Mouse (Mus musculus) CH12.LX (cell line): ENCODE data around the gene Chst15. TPM values are rescaled to one million over a fixed set of nuclear protein-coding genes. Genes with fewer than 3 reads are reported as not detected.

Experiments used
- DNase-seq: peaks from one replicate; pipeline ENCODE4 v3.0.0-alpha.2; 2013; ENCODE audit errors: extremely low read depth
- H3K27ac ChIP-seq: 2 replicates; pipeline ENCODE4 v1.5.1; 2012; ENCODE audit warnings: low read depth, mild to moderate bottlenecking, control low read depth, moderate library complexity; ENCODE audit not compliant: insufficient read depth
- H3K27me3 ChIP-seq: replicated peaks from 2 replicates; pipeline ENCODE3; 2012; ENCODE audit warnings: inconsistent platforms
- H3K36me3 ChIP-seq, 2 experiments: replicated peaks in 1 of 2; 2 replicates each; pipeline versions ENCODE3 to v1.6.1; 2012; ENCODE audit warnings: inconsistent platforms in 1 of 2, low read length in 1 of 2, mild to moderate bottlenecking in 1 of 2, mixed read lengths in 1 of 2, moderate library complexity in 1 of 2; ENCODE audit not compliant: control insufficient read depth in 1 of 2, insufficient read depth in 1 of 2
- H3K4me1 ChIP-seq, 2 experiments: 2 replicates each; pipeline ENCODE4 v1.6.1; 2012; ENCODE audit warnings: inconsistent platforms in 1 of 2, moderate library complexity in 1 of 2; ENCODE audit not compliant: insufficient read depth in 2 of 2, control insufficient read depth in 1 of 2
- H3K4me2 ChIP-seq: 2 replicates; pipeline ENCODE4 v1.6.1; 2012; ENCODE audit warnings: low read depth, mild to moderate bottlenecking, control low read depth; ENCODE audit not compliant: poor library complexity, insufficient read depth, severe bottlenecking
- H3K4me3 ChIP-seq, 3 experiments: fragments of 150-350 bp in 1 of 3; sonication (generic) in 1 of 3; replicated peaks in 1 of 3; 2 replicates each; pipeline versions ENCODE3 to v1.5.1; 2011 to 2012; ENCODE audit warnings: low read depth in 2 of 3, low read length in 2 of 3, mild to moderate bottlenecking in 2 of 3, moderate library complexity in 2 of 3, control low read depth in 1 of 3, improper control_type of control experiment in 1 of 3, inconsistent platforms in 1 of 3, mixed read lengths in 1 of 3; ENCODE audit not compliant: poor library complexity in 1 of 3
- H3K79me2 ChIP-seq: replicated peaks from 2 replicates; pipeline ENCODE4 v1.6.1; 2012; ENCODE audit warnings: mild to moderate bottlenecking, moderate library complexity; ENCODE audit not compliant: control insufficient read depth, poor library complexity, insufficient read depth, severe bottlenecking; ENCODE audit errors: extremely low read depth
- H3K9ac ChIP-seq: 2 replicates; pipeline ENCODE4 v1.6.1; 2012; ENCODE audit warnings: low read depth, mild to moderate bottlenecking, control low read depth, moderate library complexity; ENCODE audit not compliant: insufficient read depth
- H3K9me3 ChIP-seq: replicated peaks from 2 replicates; pipeline ENCODE3; 2012; ENCODE audit warnings: low read length, inconsistent platforms, mixed read lengths
- CHD1 ChIP-seq: IDR thresholded peaks from 2 replicates; pipeline ENCODE4 v1.6.1; 2012; ENCODE audit warnings: low read depth, low read length, improper control_type of control experiment, inconsistent platforms
- CHD2 ChIP-seq: IDR thresholded peaks from 2 replicates; pipeline ENCODE4 v1.6.1; 2011; ENCODE audit warnings: low read length, improper control_type of control experiment
- E2F4 ChIP-seq: IDR thresholded peaks from 2 replicates; pipeline ENCODE4 v1.6.1; 2011; ENCODE audit warnings: low read depth, low read length, improper control_type of control experiment; ENCODE audit not compliant: insufficient replicate concordance
- EP300 ChIP-seq: IDR thresholded peaks from 2 replicates; pipeline ENCODE4 v1.6.1; 2011; ENCODE audit warnings: low read length, improper control_type of control experiment
- IRF4 ChIP-seq: IDR thresholded peaks from 2 replicates; pipeline ENCODE4 v1.6.1; 2014; ENCODE audit warnings: low read depth, mild to moderate bottlenecking, inconsistent platforms, low read length, improper control_type of control experiment
- JUND ChIP-seq: conservative IDR thresholded peaks from 2 replicates; pipeline ENCODE4 v1.6.1; 2011; ENCODE audit warnings: low read depth, low read length, improper control_type of control experiment
- MXI1 ChIP-seq: IDR thresholded peaks from 2 replicates; pipeline ENCODE4 v1.6.1; 2011; ENCODE audit warnings: mild to moderate bottlenecking, low read depth, low read length, improper control_type of control experiment
- POLR2AphosphoS2 ChIP-seq: IDR thresholded peaks from 2 replicates; pipeline ENCODE4 v1.6.1; 2011; ENCODE audit warnings: low read depth, low read length, improper control_type of control experiment
- RCOR1 ChIP-seq: conservative IDR thresholded peaks from 2 replicates; pipeline ENCODE4 v1.6.1; 2012; ENCODE audit warnings: low read depth, mild to moderate bottlenecking, inconsistent platforms, low read length, improper control_type of control experiment
- TBP ChIP-seq: conservative IDR thresholded peaks from 2 replicates; pipeline ENCODE4 v1.6.1; 2011; ENCODE audit warnings: low read depth, low read length, improper control_type of control experiment
- UBTF ChIP-seq: IDR thresholded peaks from 2 replicates; pipeline ENCODE4 v1.6.1; 2012; ENCODE audit warnings: low read depth, mild to moderate bottlenecking, inconsistent platforms, low read length, improper control_type of control experiment, moderate library complexity
- USF1 ChIP-seq: IDR thresholded peaks from 2 replicates; pipeline ENCODE4 v1.6.1; 2014; ENCODE audit warnings: low read depth, mild to moderate bottlenecking, inconsistent platforms, low read length, improper control_type of control experiment
- USF2 ChIP-seq: conservative IDR thresholded peaks from 2 replicates; pipeline ENCODE4 v1.6.1; 2011; ENCODE audit warnings: low read depth, low read length, improper control_type of control experiment
- ZC3H11A ChIP-seq: IDR thresholded peaks from 2 replicates; pipeline ENCODE4 v1.6.1; 2012; ENCODE audit warnings: low read depth, mild to moderate bottlenecking, inconsistent platforms, low read length, improper control_type of control experiment
- ZMIZ1 ChIP-seq: IDR thresholded peaks from 2 replicates; pipeline ENCODE4 v1.6.1; 2012; ENCODE audit warnings: low read depth, mild to moderate bottlenecking, inconsistent platforms, low read length, improper control_type of control experiment
- dilution Hi-C: fragments of 300-500 bp; cut with MboI; formaldehyde crosslinking; loops from 2 replicates; pipeline ENCODE4 v1.14.3; 2020; ENCODE audit warnings: low sequenced_read_pairs; ENCODE audit not compliant: extremely low pct_unique_long_range_greater_than_20kb, extremely low pct_ligation_motif_present
- in situ Hi-C: fragments of 300-500 bp; cut with MboI; formaldehyde crosslinking; loops from 3 replicates; pipeline ENCODE4 v1.14.3; 2019; ENCODE audit warnings: low sequenced_read_pairs, low pct_ligation_motif_present, low pct_unique_long_range_greater_than_20kb, mixed read lengths
- polyA plus RNA-seq: library from polyadenylated mRNA; unstranded; fragments of >175 nt; gene quantifications from 2 replicates; pipeline ENCODE4 v1.2.1, GENCODE M21; 2012; ENCODE audit warnings: low read depth; ENCODE audit not compliant: insufficient read length
- total RNA-seq, 2 experiments: library from RNA; depleted of rRNA; stranded (reverse); fragments of 300-350 nt in 1 of 2; fragments of >200 nt in 1 of 2; gene quantifications; 2 replicates each; pipeline ENCODE4 v1.2.3; 2012 to 2014

Gene Chst15
- total and polyA plus RNA-seq, 3 experiments, result 0.42 to 0.81 (median 0.57) TPM

DNA sequence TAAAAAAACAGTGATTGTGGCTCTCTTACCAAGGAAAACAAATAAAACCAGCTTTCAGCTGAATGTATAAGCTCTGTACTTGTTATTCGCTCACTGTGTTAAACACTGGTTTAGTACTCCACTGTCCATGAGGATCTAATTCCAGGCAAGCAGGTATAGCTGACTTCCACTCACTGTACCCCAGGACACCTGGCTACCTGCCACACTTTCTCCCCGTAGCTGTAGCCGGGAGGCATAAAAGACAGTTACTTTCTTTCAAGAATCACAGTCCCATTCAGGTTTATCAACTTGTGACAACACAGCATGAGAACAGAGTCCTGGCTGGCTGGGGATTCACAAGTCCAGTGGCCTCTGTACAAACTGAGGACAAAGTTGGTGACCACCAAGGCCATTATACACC, 20.9 kb downstream of the Chst15 start:
- Histone ChIP-seq H3K27ac (no peak overlapping the region), H3K4me2 (no peak overlapping the region), H3K9me3 (peaks cover 4% of the 10 kb centered on the region), H3K79me2 (no peaks in the 10 kb centered on the region), H3K27me3 (peaks cover 36% of the 10 kb centered on the region), H3K9ac (no peak overlapping the region), H3K36me3 (no peaks in the 10 kb centered on the region), H3K4me3 (no peak overlapping the region)
- no peak for DNase-seq
- dilution Hi-C loops, result no loop called here
- TF ChIP-seq UBTF, result no peak
- no peak for TF ChIP-seq EP300
- no peak for TF ChIP-seq CHD2
- TF ChIP-seq ZC3H11A, result no peak
- no peak for TF ChIP-seq TBP
- no peak for TF ChIP-seq USF2
- no peak for TF ChIP-seq IRF4
- TF ChIP-seq RCOR1, result no peak
- TF ChIP-seq JUND, result no peak
- no peak for TF ChIP-seq MXI1
- TF ChIP-seq POLR2AphosphoS2, result no peak
- no peak for TF ChIP-seq USF1
- no peak for TF ChIP-seq ZMIZ1
- TF ChIP-seq, all 38 proteins: peak for 0
- in situ Hi-C loops, result no loop called here
- no peaks in the 10 kb centered on the region for H3K4me1 ChIP-seq

DNA sequence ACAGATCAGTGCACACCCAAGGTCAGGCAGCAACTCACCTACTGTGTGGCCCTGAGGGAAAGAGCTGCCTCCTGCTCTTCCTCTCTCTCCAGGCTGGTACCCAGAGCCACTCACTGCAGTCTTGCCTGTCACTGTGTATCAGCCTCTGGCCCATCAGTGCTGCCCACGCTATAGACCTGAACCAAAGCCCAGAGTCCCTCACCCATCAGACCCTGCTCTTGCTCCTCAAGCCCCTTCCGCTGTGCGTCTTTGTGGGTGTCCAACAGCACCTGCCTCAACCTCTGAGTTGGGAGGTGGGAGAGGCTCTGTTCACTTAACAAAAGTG, 29.7 kb downstream of the Chst15 start:
- Histone ChIP-seq H3K4me2 (no peak overlapping the region), H3K4me1 (peaks cover 21 to 23% of the 10 kb centered on the region in 2 experiments), H3K9ac (no peak overlapping the region), H3K9me3 (no peaks in the 10 kb centered on the region), H3K4me3 (no peak overlapping the region), H3K27me3 (peaks cover 27% of the 10 kb centered on the region), H3K79me2 (no peaks in the 10 kb centered on the region), H3K36me3 (no peaks in the 10 kb centered on the region), H3K27ac (no peak overlapping the region)
- in situ Hi-C loops (no loop called here), dilution Hi-C loops (no loop called here)
- TF ChIP-seq E2F4, result no peak
- TF ChIP-seq CHD1, result no peak
- DNase-seq, result no peak
